Mouse (Mus musculus): ENCODE results near the gene C2cd4c. TPM values are rescaled to one million over a fixed set of nuclear protein-coding genes. Genes with fewer than 3 reads are reported as not detected.

C2cd4c gene
- total and polyA plus RNA-seq, 3 experiments: 0.01 TPM; not detected in 2

GRCm38 (mm10) chr10:79587752-79588126, 26.1 kb downstream of the C2cd4c start:
- H3K27me3 ChIP-seq (ENCODE audit: control insufficient read depth in 1 of 2, insufficient read depth in 2 of 2, low read length in 2 of 2): no peaks in the 10 kb centered on the region
- no peak overlapping the region for H3K9ac ChIP-seq (ENCODE audit: control insufficient read depth, low read depth, low read length, poor library complexity, severe bottlenecking)
- no peak for TF ChIP-seq USF2 (IDR thresholded peaks at IDR 0.05; ENCODE audit: borderline replicate concordance in 1 of 2, insufficient read depth in 1 of 2, low read depth in 1 of 2, low read length in 2 of 2)
- DNase-seq (ENCODE audit: low read depth, low spot score): peak; percentile 23
- no peaks in the 10 kb centered on the region for H3K9me3 ChIP-seq (replicated peaks; ENCODE audit: insufficient read depth, low read length)
- no peak overlapping the region for H3K4me3 ChIP-seq (ENCODE audit: control insufficient read depth in 1 of 2, insufficient read depth in 1 of 2, low read depth in 2 of 2, low read length in 2 of 2)
- peaks cover 3 to 15% of the 10 kb centered on the region in 2 experiments for H3K4me1 ChIP-seq (ENCODE audit: control insufficient read depth in 1 of 2, insufficient read depth in 2 of 2, low read length in 2 of 2)
- no peaks in the 10 kb centered on the region for H3K79me2 ChIP-seq (ENCODE audit: control insufficient read depth, insufficient read depth, low read length, poor library complexity)
- no peak overlapping the region for H3K27ac ChIP-seq (ENCODE audit: control insufficient read depth, low read depth, low read length)
- H3K36me3 ChIP-seq (ENCODE audit: control insufficient read depth in 1 of 2, insufficient read depth in 2 of 2, low read length in 2 of 2): peaks cover 0 to 5% of the 10 kb centered on the region in 2 experiments; a peak in 2 of 4 replicates

- Histone ChIP-seq H3K36me3 (ENCODE audit: control insufficient read depth in 1 of 2, insufficient read depth in 2 of 2, low read length in 2 of 2) (peaks cover 0 to 5% of the 10 kb centered on the region in 2 experiments; a peak in 2 of 4 replicates), H3K9me3 (replicated peaks; ENCODE audit: insufficient read depth, low read length) (no peaks in the 10 kb centered on the region), H3K79me2 (ENCODE audit: control insufficient read depth, insufficient read depth, low read length, poor library complexity) (no peaks in the 10 kb centered on the region), H3K27ac (ENCODE audit: control insufficient read depth, low read depth, low read length) (no peak within 1 kb of the TSS), H3K9ac (ENCODE audit: control insufficient read depth, low read depth, low read length, poor library complexity, severe bottlenecking) (no peak within 1 kb of the TSS), H3K4me3 (ENCODE audit: control insufficient read depth in 1 of 2, insufficient read depth in 1 of 2, low read depth in 2 of 2, low read length in 2 of 2) (no peak within 1 kb of the TSS), H3K27me3 (ENCODE audit: control insufficient read depth in 1 of 2, insufficient read depth in 2 of 2, low read length in 2 of 2) (no peaks in the 10 kb centered on the region), H3K4me1 (ENCODE audit: control insufficient read depth in 1 of 2, insufficient read depth in 2 of 2, low read length in 2 of 2) (peaks cover 3 to 15% of the 10 kb centered on the region in 2 experiments)
- TF ChIP-seq EP300 (IDR thresholded peaks at IDR 0.05; ENCODE audit: low read depth in 1 of 2, low read length in 2 of 2) (peak; percentile 36 to 50; a peak in 3 of 4 replicates), BHLHE40 (IDR thresholded peaks at IDR 0.05; ENCODE audit: borderline replicate concordance, low read depth, low read length) (0 out of 2 replicates have a peak, but pooled peaks have one; percentile 38), POLR2A (IDR thresholded peaks at IDR 0.05; ENCODE audit: control insufficient read depth in 1 of 2, insufficient read depth in 1 of 2, low read depth in 1 of 2, low read length in 2 of 2, poor library complexity in 1 of 2) (no peak), GATA1 (IDR thresholded peaks at IDR 0.05; ENCODE audit: low read depth, low read length) (peak; percentile 66), MYC (IDR thresholded peaks at IDR 0.05; ENCODE audit: low read depth, low read length) (0 out of 2 replicates have a peak, but pooled peaks have one; percentile 13), TCF12 (IDR thresholded peaks at IDR 0.05; ENCODE audit: low read depth, low read length) (peak; percentile 49; the same call in 1 of the 2 replicates), CHD2 (IDR thresholded peaks at IDR 0.05; ENCODE audit: low read length) (no peak), ETS1 (IDR thresholded peaks at IDR 0.05; ENCODE audit: low read depth, low read length) (peak; percentile 40; the same call in 1 of the 2 replicates), RCOR1 (IDR thresholded peaks at IDR 0.05; ENCODE audit: low read depth, low read length) (peak; percentile 49; the same call in 1 of the 2 replicates)
- DNase-seq (ENCODE audit: low read depth, low spot score): peak; percentile 25
These were observed 26.6 kb downstream of the C2cd4c start, which contains the start of gene Theg for GRCm38 (mm10) chr10:79587061-79587751. Gene Theg, minus strand, starts transcription at chr10:79587331.

GRCm38 (mm10) chr10:79586243-79586642, 27.6 kb downstream of the C2cd4c start:
- H3K79me2 ChIP-seq (ENCODE audit: control insufficient read depth, insufficient read depth, low read length, poor library complexity): no peaks in the 10 kb centered on the region
- H3K4me1 ChIP-seq (ENCODE audit: control insufficient read depth in 1 of 2, insufficient read depth in 2 of 2, low read length in 2 of 2): peaks cover 3 to 15% of the 10 kb centered on the region in 2 experiments
- DNase-seq (ENCODE audit: low read depth, low spot score): no peak
- H3K36me3 ChIP-seq (ENCODE audit: control insufficient read depth in 1 of 2, insufficient read depth in 2 of 2, low read length in 2 of 2): peaks cover 0 to 5% of the 10 kb centered on the region in 2 experiments; a peak in 2 of 4 replicates
- no peak overlapping the region for H3K4me3 ChIP-seq (ENCODE audit: control insufficient read depth in 1 of 2, insufficient read depth in 1 of 2, low read depth in 2 of 2, low read length in 2 of 2)
- H3K27ac ChIP-seq (ENCODE audit: control insufficient read depth, low read depth, low read length): no peak overlapping the region
- H3K27me3 ChIP-seq (ENCODE audit: control insufficient read depth in 1 of 2, insufficient read depth in 2 of 2, low read length in 2 of 2): no peaks in the 10 kb centered on the region
- H3K9me3 ChIP-seq (replicated peaks; ENCODE audit: insufficient read depth, low read length): no peaks in the 10 kb centered on the region
- H3K9ac ChIP-seq (ENCODE audit: control insufficient read depth, low read depth, low read length, poor library complexity, severe bottlenecking): no peak overlapping the region
- TF ChIP-seq MAZ (IDR thresholded peaks at IDR 0.05; ENCODE audit: low read depth, low read length) (no peak), GATA1 (IDR thresholded peaks at IDR 0.05; ENCODE audit: low read depth, low read length) (no peak), CHD2 (IDR thresholded peaks at IDR 0.05; ENCODE audit: low read length) (no peak), RAD21 (IDR thresholded peaks at IDR 0.05; ENCODE audit: low read depth, low read length) (no peak), MXI1 (IDR thresholded peaks at IDR 0.05; ENCODE audit: low read depth, low read length) (no peak), NELFE (IDR thresholded peaks at IDR 0.05; ENCODE audit: low read depth, low read length) (no peak), SIN3A (IDR thresholded peaks at IDR 0.05; ENCODE audit: low read length) (no peak), CHD1 (IDR thresholded peaks at IDR 0.05; ENCODE audit: low read depth, low read length) (no peak), HCFC1 (IDR thresholded peaks at IDR 0.05; ENCODE audit: low read depth, low read length) (no peak), GABPA (IDR thresholded peaks at IDR 0.05; ENCODE audit: low read depth, low read length) (no peak), TCF12 (IDR thresholded peaks at IDR 0.05; ENCODE audit: low read depth, low read length) (no peak), ZC3H11A (IDR thresholded peaks at IDR 0.05; ENCODE audit: low read depth, low read length) (no peak)
